Mouse (Mus musculus): ENCODE measurements around the gene Strc.

DNA sequence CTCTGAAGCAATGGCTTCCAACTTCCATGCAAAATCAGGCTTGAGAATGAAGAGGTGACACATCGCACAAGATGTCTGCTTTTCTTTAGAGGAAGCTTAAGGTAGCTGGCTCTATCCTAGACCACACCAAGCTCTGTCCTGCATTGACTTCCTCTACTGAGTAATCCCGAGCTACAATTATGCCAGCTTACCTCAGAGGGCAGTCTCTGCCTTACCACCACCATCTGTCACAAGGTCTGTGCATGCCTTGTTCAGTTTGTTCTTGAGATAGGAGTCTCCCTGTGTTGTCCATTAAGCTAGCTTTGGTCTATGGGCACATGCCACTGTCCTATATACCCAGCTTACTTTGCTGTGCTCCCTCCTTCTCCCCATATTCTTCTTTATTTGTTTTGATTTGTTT, 57.5 kb downstream of the Strc start:
- TF ChIP-seq CTCF (IDR thresholded peaks at IDR 0.05), result no peak
- no peak for TF ChIP-seq POLR2A (IDR thresholded peaks at IDR 0.05; ENCODE audit: insufficient read depth, low read depth, low read length)

All from heart, adult 2 months (tissue).